Mouse (Mus musculus) liver (tissue): ENCODE measurements at regions not wholly inside any gene's neighbourhood (a gene's known extent, or its start where the extent isn't known, plus 50 kb on each side); places are given as distances from the start of the nearest gene placed in this dataset.

Source experiments
- DNase-seq: peaks from one replicate; pipeline ENCODE4 v3.0.0-alpha.2; 2020; ENCODE audit warnings: mixed read lengths

DNA sequence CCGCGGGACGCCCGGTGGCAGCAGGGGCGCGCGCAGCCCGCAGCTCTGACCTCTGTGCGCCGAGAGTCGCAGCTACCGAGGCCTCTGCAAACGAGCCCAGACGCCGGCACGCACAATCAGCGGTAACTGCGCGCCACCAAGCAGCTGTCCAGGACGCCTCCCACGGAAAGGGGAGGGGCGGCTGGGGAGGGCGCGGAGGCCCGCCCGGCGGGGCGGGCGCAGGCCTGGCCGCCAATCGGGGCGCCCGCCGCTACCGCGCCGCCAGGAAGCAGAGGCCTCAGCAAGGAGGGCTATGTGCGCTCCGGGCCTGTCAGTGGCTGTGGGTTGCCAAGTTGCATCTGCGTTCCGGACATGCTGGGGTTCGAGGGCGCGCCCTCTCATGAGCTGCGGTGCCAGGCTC is 613.3 kb upstream of the Ywhaq start:
- DNase-seq = peak; percentile 2

DNA sequence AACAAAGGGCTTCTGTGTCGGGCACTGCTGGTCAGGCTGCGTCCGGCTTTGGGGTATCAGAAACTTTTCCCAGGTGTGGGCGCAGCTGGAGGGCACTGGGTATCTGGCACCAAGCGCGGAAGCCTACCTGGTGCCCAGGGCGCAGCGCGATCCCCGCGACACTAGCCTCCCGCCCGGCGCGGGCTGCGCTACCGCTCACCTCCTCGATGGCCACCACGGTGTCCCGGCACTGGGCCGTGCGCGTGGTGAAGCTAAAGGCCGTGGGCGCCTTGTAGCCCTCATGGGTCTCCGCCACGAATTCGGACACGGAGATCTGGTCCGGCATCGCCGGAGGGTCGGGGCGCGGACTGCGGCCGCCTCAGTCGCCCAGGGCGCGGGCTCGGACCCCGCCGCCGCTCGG is 612.8 kb upstream of the Ywhaq start:
- DNase-seq = peak; percentile 2
